Mouse (Mus musculus) granulocyte monocyte progenitor cell, adult 5-6 weeks (primary cell): ENCODE measurements at regions not wholly inside any gene's neighbourhood (a gene's known extent, or its start where the extent isn't known, plus 50 kb on each side); places are given as distances from the start of the nearest gene placed in this dataset.
A peak's percentile ranks its signal among the peaks of the same experiment; 100 is the strongest.

Experiments
- ATAC-seq: replicated peaks from 2 replicates; pipeline ENCODE4 v1.8.0; 2016; ENCODE audit warnings: mild to moderate bottlenecking, moderate TSS enrichment, inconsistent platforms; ENCODE audit not compliant: poor library complexity, severe bottlenecking

DNA sequence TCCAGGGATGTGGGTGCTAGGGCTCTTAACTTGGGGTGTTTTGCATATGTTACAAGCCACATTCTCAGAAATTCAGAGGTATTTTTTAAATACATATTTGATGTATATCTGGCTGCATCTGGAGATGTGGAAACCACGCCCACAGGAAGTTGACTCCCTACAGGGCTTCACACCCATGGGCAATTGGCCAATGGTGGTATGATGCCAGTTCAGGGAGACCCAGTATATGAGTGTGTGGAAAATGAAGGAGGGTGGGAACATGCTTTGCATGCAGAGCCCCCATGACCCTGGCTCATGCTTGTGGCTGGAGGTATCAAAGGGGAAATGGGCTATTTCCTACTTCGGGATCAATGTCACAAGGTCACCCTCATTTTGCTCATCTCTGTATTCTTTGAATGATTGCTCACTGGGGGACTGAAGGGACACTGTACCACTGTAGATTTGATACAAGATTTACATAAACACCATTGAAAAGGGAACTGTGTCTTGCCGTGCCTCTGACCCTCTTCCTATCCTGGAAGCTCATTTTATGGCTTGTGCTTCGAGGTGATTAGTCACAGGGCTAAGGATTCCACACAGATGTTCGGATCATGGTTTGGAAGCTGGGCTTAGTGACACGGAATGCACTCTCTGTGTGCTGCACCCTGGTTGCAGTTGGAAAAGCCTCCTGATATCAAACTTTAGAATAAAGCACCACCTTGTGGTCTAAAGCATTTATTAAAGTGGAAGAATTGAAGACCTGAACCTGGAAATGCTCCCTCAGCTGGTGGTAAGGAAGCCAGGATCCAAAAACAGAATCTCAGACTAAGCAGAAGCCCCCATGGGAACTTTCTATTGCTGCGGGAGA lies 56.8 kb upstream of the Edn1 start:
- ATAC-seq, result peak; percentile 63

DNA sequence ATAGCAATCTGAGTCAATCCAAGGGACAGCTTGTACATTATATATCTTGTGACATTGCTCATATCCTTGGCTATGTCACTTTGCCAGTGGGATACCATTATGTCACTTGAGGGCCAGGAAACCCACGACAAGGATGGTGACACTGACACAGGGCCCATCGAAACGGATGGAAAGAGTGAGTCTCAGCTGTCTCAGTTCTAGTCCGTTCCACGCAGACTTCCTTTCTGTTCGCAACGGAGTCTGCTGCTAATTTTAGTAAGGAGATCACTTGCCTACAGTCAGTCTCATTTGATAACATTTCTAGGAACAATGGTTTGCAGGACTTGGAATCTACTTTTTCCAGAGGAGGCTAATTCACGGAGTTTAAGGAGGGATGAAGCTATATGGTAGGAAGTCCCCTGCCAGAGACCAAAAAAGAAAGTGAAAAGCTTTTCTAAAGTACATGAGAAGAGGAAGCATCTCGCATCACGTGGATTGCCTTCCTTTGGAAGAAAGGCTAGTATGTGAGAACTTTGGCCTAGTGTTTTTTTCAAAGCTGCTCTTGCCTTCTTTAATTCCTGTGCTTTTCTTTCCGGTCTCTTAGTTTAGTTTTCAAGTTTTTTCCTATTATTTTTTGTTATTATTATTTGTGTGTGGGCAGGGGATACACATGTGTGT lies 55.4 kb upstream of the Edn1 start:
- peak; percentile 55 for ATAC-seq
